Mouse (Mus musculus): ENCODE measurements around the gene Clybl. TPM values are rescaled to one million over a fixed set of nuclear protein-coding genes. Genes with fewer than 3 reads are reported as not detected.
A peak's percentile ranks its signal among the peaks of the same experiment; 100 is the strongest.

The Clybl gene
- polyA plus RNA-seq (2015; fragmentation: Nextera tagmentation; extraction: Ambion mirVana), result 26.2 and 30.3 TPM in 2 replicates

GRCm38 (mm10) chr14:122181078-122181814 lies at the start of gene Clybl:
Gene Clybl, plus strand, starts transcription at chr14:122181704.
- no peaks in the 10 kb centered on the region for H3K27me3 ChIP-seq
- DNase-seq (peak; percentile 98), ATAC-seq (ENCODE audit: low read depth) (peak; percentile 99)
- no peaks in the 10 kb centered on the region for H3K36me3 ChIP-seq
- peak within 1 kb of the TSS; percentile 88 for H3K4me3 ChIP-seq (replicated peaks)
- H3K4me2 ChIP-seq, result peak within 1 kb of the TSS; percentile 88
- H3K4me1 ChIP-seq (replicated peaks), result peaks cover 54% of the 10 kb centered on the region
- H3K27ac ChIP-seq, result peak within 1 kb of the TSS; percentile 86
- H3K9me3 ChIP-seq (replicated peaks), result no peaks in the 10 kb centered on the region
- H3K9ac ChIP-seq, result peak within 1 kb of the TSS; percentile 84
- WGBS (ENCODE audit: insufficient replicate concordance), result 3% methylated on average over 45 of the region's 45 CpGs

- no peak for ATAC-seq (ENCODE audit: low read depth)
- H3K36me3 ChIP-seq, result peaks cover 49% of the 10 kb centered on the region
- 83% methylated on average over 3 of the region's 3 CpGs for WGBS (ENCODE audit: insufficient replicate concordance)
These were observed 45.1 kb upstream of the Clybl start for GRCm38 (mm10) chr14:122136368-122136928.

GRCm38 (mm10) chr14:122137234-122137633 lies 44.3 kb upstream of the Clybl start:
- no peak for ATAC-seq (ENCODE audit: low read depth)

More at GRCm38 (mm10) chr14:122136368-122136928, 45.1 kb upstream of the Clybl start:
- no peak for DNase-seq
- Histone ChIP-seq H3K4me3 (replicated peaks) (no peak overlapping the region), H3K4me1 (replicated peaks) (no peaks in the 10 kb centered on the region), H3K9ac (no peak overlapping the region), H3K27ac (no peak overlapping the region), H3K4me2 (no peak overlapping the region), H3K27me3 (no peaks in the 10 kb centered on the region), H3K9me3 (replicated peaks) (no peaks in the 10 kb centered on the region)

GRCm38 (mm10) chr14:122140126-122140525 lies 41.4 kb upstream of the Clybl start:
- H3K4me3 ChIP-seq (replicated peaks), result no peak overlapping the region
- no peak overlapping the region for H3K9ac ChIP-seq
- H3K4me2 ChIP-seq, result no peak overlapping the region
- H3K4me1 ChIP-seq (replicated peaks), result no peaks in the 10 kb centered on the region
- no peaks in the 10 kb centered on the region for H3K9me3 ChIP-seq (replicated peaks)
- no peak overlapping the region for H3K27ac ChIP-seq
- H3K27me3 ChIP-seq, result no peaks in the 10 kb centered on the region
- 57% methylated on average over 1 of the region's 1 CpGs for WGBS (ENCODE audit: insufficient replicate concordance)
- ATAC-seq (ENCODE audit: low read depth) (no peak), DNase-seq (no peak)
- H3K36me3 ChIP-seq, result peaks cover 69% of the 10 kb centered on the region

More at GRCm38 (mm10) chr14:122137234-122137633, 44.3 kb upstream of the Clybl start:
- peaks cover 56% of the 10 kb centered on the region for H3K36me3 ChIP-seq
- no peaks in the 10 kb centered on the region for H3K9me3 ChIP-seq (replicated peaks)
- H3K27me3 ChIP-seq, result no peaks in the 10 kb centered on the region
- H3K4me3 ChIP-seq (replicated peaks), result no peak overlapping the region
- no peak overlapping the region for H3K9ac ChIP-seq
- H3K4me2 ChIP-seq, result no peak overlapping the region
- 75% methylated on average over 7 of the region's 7 CpGs for WGBS (ENCODE audit: insufficient replicate concordance)
- no peak overlapping the region for H3K27ac ChIP-seq
- DNase-seq, result no peak
- H3K4me1 ChIP-seq (replicated peaks), result no peaks in the 10 kb centered on the region

- no peaks in the 10 kb centered on the region for H3K4me1 ChIP-seq (replicated peaks)
- no peak overlapping the region for H3K9ac ChIP-seq
- H3K27ac ChIP-seq, result no peak overlapping the region
- DNase-seq (no peak), ATAC-seq (ENCODE audit: low read depth) (no peak)
- 79% methylated on average over 4 of the region's 4 CpGs for WGBS (ENCODE audit: insufficient replicate concordance)
- H3K27me3 ChIP-seq, result no peaks in the 10 kb centered on the region
- no peak overlapping the region for H3K4me2 ChIP-seq
- no peak overlapping the region for H3K4me3 ChIP-seq (replicated peaks)
- no peaks in the 10 kb centered on the region for H3K9me3 ChIP-seq (replicated peaks)
- peaks cover 86% of the 10 kb centered on the region for H3K36me3 ChIP-seq
These were observed 37.8 kb upstream of the Clybl start for GRCm38 (mm10) chr14:122143585-122144269.

- H3K9ac ChIP-seq, result no peak overlapping the region
- no peaks in the 10 kb centered on the region for H3K4me1 ChIP-seq (replicated peaks)
- DNase-seq, result no peak
- no peak overlapping the region for H3K4me2 ChIP-seq
- H3K27ac ChIP-seq, result no peak overlapping the region
- peaks cover 89% of the 10 kb centered on the region for H3K36me3 ChIP-seq
- H3K27me3 ChIP-seq, result no peaks in the 10 kb centered on the region
- ATAC-seq (ENCODE audit: low read depth), result no peak
- H3K9me3 ChIP-seq (replicated peaks), result no peaks in the 10 kb centered on the region
- WGBS (ENCODE audit: insufficient replicate concordance), result 13% methylated on average over 1 of the region's 1 CpGs
- H3K4me3 ChIP-seq (replicated peaks), result no peak overlapping the region
These were observed 36.1 kb upstream of the Clybl start for GRCm38 (mm10) chr14:122145374-122145773.

GRCm38 (mm10) chr14:122150616-122151015 lies 30.9 kb upstream of the Clybl start:
- Histone ChIP-seq H3K4me2 (no peak overlapping the region), H3K4me1 (replicated peaks) (no peaks in the 10 kb centered on the region), H3K27me3 (no peaks in the 10 kb centered on the region), H3K9me3 (replicated peaks) (no peaks in the 10 kb centered on the region), H3K36me3 (peaks cover 87% of the 10 kb centered on the region), H3K4me3 (replicated peaks) (no peak overlapping the region), H3K9ac (no peak overlapping the region), H3K27ac (no peak overlapping the region)
- ATAC-seq (ENCODE audit: low read depth) (no peak), DNase-seq (no peak)
- WGBS (ENCODE audit: insufficient replicate concordance), result 83% methylated on average over 5 of the region's 5 CpGs

- Histone ChIP-seq H3K9ac (no peak overlapping the region), H3K27me3 (no peaks in the 10 kb centered on the region), H3K4me1 (replicated peaks) (no peaks in the 10 kb centered on the region), H3K9me3 (replicated peaks) (no peaks in the 10 kb centered on the region), H3K36me3 (peaks cover 57% of the 10 kb centered on the region), H3K4me2 (no peak overlapping the region), H3K27ac (no peak overlapping the region), H3K4me3 (replicated peaks) (no peak overlapping the region)
- DNase-seq, result no peak
- no peak for ATAC-seq (ENCODE audit: low read depth)
- WGBS (ENCODE audit: insufficient replicate concordance), result 81% methylated on average over 7 of the region's 7 CpGs
These were observed 23.8 kb upstream of the Clybl start for GRCm38 (mm10) chr14:122157738-122158137.

- ATAC-seq (ENCODE audit: low read depth), result no peak
- H3K27ac ChIP-seq, result no peak overlapping the region
- no peaks in the 10 kb centered on the region for H3K27me3 ChIP-seq
- no peaks in the 10 kb centered on the region for H3K4me1 ChIP-seq (replicated peaks)
- H3K36me3 ChIP-seq, result peaks cover 27% of the 10 kb centered on the region
- no peak for DNase-seq
- H3K4me3 ChIP-seq (replicated peaks), result no peak overlapping the region
- H3K9me3 ChIP-seq (replicated peaks), result no peaks in the 10 kb centered on the region
- no peak overlapping the region for H3K9ac ChIP-seq
- H3K4me2 ChIP-seq, result no peak overlapping the region
- 76% methylated on average over 1 of the region's 1 CpGs for WGBS (ENCODE audit: insufficient replicate concordance)
These were observed 20.6 kb upstream of the Clybl start for GRCm38 (mm10) chr14:122160916-122161315.

GRCm38 (mm10) chr14:122168912-122169311 lies 12.6 kb upstream of the Clybl start:
- no peak for ATAC-seq (ENCODE audit: low read depth)
- no peak overlapping the region for H3K9ac ChIP-seq

GRCm38 (mm10) chr14:122170202-122170781 lies 11.2 kb upstream of the Clybl start:
- 62% methylated on average over 7 of the region's 7 CpGs for whole genome bisulfite sequencing (ENCODE audit: insufficient replicate concordance)
- Histone ChIP-seq H3K4me1 (replicated peaks) (no peaks in the 10 kb centered on the region), H3K27ac (no peak overlapping the region), H3K36me3 (no peaks in the 10 kb centered on the region), H3K4me2 (no peak overlapping the region), H3K4me3 (replicated peaks) (no peak overlapping the region), H3K9ac (no peak overlapping the region), H3K27me3 (no peaks in the 10 kb centered on the region), H3K9me3 (replicated peaks) (no peaks in the 10 kb centered on the region)
- DNase-seq (no peak), ATAC-seq (ENCODE audit: low read depth) (no peak)

More at GRCm38 (mm10) chr14:122168912-122169311, 12.6 kb upstream of the Clybl start:
- no peak for DNase-seq
- Histone ChIP-seq H3K27me3 (no peaks in the 10 kb centered on the region), H3K4me1 (replicated peaks) (no peaks in the 10 kb centered on the region), H3K9me3 (replicated peaks) (no peaks in the 10 kb centered on the region), H3K4me3 (replicated peaks) (no peak overlapping the region), H3K36me3 (no peaks in the 10 kb centered on the region), H3K4me2 (no peak overlapping the region), H3K27ac (no peak overlapping the region)
- WGBS (ENCODE audit: insufficient replicate concordance), result 77% methylated on average over 7 of the region's 7 CpGs

Measured in liver, embryonic 13.5 days (tissue).